Mouse (Mus musculus) 3T3-L1 (cell line): ENCODE measurements at regions not wholly inside any gene's neighbourhood (a gene's known extent, or its start where the extent isn't known, plus 50 kb on each side); places are given as distances from the start of the nearest gene placed in this dataset.

Experiments
- DNase-seq: peaks from one replicate; pipeline ENCODE4 v3.0.0-alpha.2; 2015; ENCODE audit warnings: low read depth, low spot score

DNA sequence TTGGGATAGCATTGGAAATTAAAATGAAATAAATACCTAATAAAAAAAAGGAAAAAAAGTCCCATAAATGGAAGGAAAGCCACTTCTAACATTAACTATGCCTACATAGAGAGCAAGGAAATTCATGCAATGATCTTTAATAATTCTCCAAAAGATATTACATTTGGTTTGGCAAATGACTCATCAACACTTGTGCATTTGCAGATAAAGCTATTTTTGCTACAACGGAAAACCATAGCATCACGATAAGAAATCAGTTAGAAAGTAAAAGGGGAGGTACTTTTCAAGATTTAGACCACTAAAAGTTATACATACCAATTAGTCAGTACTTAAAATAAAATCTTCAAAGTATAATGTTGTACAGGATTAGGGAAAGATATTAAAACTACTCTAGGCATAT is 109.4 kb upstream of the Tom1l1 start:
- DNase-seq = no peak

DNA sequence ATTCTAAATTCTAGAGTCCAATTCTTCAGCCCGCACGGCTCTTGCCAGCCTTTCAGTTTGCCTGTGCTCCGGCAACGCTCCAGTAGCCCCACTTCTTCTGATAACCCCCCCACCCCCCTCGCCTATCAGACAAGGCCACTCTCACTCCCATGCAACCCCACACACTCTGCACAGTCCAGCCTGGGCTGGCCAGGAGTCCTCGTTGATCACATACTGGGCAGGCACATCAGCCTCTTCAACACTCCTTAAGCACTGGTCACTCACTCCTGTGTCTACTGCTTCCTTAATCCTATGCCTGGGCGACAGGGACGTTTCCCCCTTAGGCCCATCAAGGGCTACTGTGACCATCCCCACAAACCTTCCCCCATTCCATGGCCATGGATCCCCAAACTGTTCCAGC is 95.4 kb upstream of the Tom1l1 start:
- DNase-seq = no peak

DNA sequence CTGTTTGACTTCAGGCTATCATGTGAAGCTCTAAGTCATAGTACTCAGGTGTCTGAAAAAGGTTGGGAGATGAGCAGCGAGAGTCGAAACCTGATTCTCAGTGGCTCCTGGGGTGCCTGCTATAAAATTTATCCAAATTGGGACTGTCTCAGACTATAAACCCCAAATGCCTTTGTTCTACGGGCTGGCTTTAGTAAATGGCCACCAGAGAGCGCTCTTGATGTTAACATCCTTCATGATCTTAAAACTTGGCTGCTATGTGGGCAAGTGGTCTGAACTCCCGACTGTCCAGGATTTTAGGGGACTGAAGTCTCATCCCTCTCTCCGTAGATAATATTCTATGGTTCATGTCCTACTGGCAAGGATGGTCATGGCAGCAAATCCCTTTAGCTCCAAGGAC is 94.8 kb upstream of the Tom1l1 start:
- DNase-seq = no peak

DNA sequence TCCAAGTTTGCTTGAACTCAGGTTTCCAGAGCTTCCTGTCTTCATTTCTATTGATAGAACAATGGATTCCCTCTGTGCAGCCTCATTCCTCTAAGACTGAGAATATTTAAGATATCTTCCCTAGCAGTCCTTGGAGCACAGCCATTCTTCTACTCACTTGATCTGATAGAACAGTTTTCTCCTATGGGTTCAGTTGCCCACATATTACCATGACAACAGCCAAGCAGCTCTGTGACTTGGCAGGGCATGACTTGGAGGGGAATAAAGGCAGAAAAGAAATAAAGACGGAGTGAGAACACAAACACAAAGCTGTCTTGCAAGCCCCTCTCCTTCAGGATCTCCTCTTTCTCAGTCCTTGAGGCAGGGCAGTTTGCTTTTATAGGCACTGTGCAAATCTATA is 87.6 kb upstream of the Tom1l1 start:
- DNase-seq = no peak

- DNase-seq = no peak
Observed at GRCm38 (mm10) chr11:90755981-90756380, 67.8 kb upstream of the Tom1l1 start.

GRCm38 (mm10) chr11:90748448-90748847 is 60.3 kb upstream of the Tom1l1 start:
- no peak for DNase-seq

DNA sequence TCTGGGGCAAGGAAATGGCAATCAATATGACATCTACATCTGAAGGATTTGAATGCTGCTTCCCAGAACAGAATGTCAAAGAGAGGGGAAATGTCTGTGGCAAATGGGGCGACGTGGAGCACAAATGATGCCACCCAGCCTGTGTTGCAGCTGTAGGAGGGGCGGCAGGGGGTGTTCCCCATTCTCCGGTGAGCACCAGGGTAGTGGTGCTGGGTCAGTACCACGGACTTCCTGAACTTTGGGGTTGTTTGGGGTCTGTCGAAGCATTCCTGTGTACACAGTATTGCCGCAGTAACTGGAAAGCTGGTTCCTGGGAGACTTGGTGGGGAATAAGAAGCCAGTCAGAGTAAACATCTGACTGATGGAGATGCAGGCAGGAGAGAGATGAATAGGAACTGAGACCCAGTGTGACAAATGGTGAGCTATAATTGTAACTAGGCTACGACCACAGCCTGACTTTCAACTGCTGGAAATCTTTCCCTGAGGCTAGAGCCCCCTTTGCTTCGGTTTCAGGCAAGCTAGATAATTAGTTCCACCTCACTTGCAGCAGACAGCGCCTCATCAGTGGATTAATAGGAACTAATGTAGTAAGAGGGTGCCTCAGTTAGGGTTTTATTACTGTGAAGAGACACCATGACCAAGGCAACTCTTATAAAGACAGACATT is 53.9 kb upstream of the Tom1l1 start:
- no peak for DNase-seq

- no peak for DNase-seq
Observed at GRCm38 (mm10) chr11:90739501-90739900, 51.3 kb upstream of the Tom1l1 start.

DNA sequence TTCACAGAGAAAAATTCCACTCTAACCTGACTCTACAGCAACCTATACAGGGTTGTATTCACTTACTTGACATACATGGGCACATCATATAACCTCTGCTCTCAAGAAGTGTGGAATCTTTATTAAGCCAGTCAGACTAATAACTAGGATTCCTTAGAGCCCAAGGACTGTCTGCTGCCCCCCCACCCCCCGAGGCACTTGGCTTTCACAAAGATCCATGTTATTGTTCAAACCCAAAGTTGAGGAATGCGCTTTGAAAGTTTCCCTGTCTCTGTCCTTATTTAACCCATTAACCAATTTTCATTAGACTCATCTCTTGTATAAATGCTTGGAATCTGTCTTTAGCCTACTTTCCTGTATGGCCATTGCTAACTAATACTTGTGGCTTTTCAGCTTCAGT is 50.6 kb upstream of the Tom1l1 start:
- no peak for DNase-seq
